Mouse (Mus musculus): ENCODE measurements at regions not wholly inside any gene's neighbourhood (a gene's known extent, or its start where the extent isn't known, plus 50 kb on each side); places are given as distances from the start of the nearest gene placed in this dataset.
"Not testable (repeated sequence)": the region's sequence is repeated elsewhere in the genome, so short reads cannot be mapped to it uniquely, and the experiment has no call there.

DNA sequence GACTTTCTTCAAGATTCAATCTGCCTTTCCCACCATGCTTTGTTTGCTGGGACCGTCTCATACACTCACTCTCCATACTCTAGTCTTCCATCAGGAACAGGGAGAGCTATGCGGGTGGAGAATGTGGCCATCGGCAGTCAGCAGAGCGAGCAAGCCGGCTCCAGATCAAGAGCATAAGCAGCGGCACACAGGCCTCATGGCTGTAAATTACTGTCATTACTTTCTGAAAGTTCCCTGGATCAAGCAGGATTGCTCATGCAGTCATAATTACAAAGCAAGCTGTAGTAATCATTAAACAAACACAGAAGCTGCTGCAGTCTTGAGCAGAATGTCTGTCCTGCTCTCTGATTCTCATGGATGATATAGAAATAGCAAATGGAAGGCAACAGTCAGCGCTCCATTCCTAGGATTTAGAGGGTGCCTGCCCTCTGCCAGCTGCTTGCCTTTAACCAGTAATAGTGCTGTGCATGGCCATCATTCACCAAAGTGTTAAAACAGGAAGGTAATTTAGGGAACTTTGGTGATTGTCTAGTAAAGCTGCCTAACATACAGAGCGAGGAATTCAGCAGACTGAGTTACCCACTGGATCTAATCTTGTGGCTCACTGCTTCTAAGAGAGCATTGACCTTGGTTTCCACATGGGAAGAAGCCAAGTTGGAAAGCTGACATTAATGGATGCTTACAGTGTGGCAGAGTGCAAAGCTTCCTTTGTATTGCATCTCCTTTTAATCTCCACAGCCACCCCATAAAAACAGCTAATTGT, 298.2 kb downstream of the 1190002N15Rik start:
- peak; percentile 5 for DNase-seq

DNA sequence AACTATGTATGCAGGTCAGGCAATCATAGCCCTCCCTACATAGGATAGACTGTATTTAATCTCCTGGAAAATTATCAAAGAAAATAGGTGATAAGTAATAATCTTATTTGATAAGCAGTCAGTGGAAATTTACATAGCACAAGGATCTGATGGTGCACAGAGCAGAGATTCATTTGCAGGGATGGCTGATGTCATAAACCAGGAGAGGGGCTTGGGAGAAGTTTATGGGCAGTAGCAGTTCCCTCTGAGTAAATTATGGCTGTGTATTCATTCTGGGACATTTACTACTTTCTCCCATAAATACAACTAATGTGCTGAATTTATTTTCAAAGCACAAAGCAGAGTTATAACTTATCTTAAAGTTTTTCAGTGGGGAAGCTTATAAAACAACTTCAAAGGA, 299.3 kb downstream of the 1190002N15Rik start:
- DNase-seq = no peak

DNA sequence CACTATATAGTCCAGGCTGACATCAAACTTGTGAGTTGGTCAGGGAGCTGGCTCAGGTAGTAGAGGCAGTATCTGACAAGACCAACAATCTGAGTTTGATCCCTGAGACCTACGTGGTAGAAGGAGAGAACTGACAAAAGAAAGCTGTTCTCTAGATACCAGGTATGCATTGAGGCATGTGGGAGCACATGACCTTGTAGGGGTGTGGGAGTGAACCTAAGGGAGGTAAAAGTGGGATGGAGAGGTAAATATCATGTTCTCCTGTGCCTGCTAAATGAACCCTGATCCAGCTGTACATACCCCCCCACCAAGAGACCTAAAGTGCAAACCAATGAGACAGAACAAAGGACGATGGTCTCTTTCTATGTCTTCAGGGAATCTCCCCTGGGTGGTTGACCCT, 308.3 kb downstream of the 1190002N15Rik start:
- no peak for DNase-seq

DNA sequence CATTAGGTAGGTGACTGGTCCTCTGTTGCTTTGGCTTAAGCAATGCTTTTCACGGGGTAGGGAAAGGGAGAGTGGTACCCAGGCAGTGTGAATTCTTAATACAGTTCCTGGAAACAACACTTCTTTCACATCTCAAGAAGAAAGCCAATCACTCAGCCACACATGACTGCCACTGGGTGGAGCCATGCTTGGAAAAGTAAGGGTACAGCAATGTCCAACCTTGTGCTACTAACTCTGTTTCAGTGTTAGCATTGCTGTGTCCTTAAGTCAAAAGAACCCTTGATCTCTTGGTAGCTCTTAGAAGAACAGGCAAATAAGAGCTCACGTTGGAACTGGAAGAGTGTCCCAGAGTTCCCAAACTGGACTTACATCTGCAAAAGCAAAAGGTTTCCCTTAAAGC, 318.8 kb downstream of the 1190002N15Rik start:
- no peak for DNase-seq

DNA sequence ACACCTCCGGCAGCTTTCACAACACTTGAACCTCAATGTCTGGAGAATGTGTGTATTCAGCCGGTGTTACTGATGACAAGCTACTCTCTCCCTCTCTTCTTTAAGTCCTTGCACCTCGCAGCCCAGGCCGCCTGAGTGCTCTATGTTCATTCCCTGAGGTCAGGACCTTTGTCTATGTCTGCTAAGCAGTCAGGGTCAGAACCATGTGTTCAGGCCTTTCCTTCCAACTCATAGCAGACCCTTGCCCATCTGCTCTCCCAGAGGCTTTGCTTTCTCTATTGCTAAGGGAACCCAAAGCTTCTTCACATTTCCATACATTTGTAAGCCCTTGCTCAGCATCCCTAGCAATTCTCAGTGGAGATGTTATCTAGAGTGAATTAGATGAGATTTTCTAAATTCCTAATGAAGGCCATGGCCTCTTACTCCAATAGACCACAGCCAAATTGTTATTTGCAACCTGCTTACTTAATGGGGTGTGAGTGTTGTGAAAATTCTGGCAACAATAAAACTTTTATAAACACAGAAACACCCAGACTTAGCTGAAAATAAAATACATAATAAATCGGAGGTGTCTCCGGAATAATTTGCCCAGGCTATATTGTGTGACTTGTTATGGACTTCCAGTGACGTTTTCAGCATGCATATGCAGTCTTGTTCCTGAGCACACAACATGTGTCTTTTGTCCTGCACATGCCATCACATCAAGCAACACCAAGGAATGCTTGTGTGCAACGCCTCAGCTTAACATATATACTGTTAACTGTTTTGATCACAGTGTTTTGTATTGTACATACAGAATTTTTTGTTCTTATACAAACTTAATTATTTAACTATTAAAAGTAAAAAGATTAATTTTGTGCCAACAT, 321.2 kb downstream of the 1190002N15Rik start:
- no peak for DNase-seq

DNA sequence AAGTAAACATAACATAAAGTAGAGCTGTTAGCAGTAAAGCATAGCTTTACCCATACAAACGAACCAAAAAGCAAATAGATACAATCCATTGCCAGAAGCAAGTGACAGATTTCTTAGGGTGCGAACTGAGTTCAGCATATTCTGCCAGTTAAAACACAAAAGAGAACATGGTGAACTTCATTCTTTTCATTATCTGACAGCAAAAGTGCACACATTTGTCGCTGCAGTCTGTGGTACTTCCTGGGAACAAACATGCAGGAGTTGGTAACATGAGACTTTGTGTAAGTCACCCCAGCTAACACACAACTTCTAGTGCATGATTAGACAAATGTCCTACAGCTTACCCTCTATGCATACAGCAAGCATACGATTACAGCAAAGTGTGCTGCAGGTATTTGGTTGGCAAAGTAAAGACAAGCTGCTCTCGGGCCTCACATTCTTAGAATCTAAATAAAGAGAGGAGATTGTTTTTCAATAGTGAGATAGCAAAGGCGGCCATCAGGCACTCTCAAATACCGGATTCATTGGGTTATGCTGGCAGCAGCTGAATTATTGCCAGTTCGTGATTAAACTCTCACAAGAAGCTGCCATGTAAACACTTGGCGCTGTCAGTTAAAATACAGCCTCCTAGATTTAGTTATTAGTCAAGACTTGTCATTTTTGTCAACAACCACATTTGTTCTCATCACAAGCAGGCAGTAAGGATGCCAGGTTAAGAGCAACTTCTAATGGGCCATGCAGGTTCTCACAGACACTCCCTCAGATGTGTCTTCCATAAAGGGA, 327.2 kb downstream of the 1190002N15Rik start:
- DNase-seq = no peak

DNA sequence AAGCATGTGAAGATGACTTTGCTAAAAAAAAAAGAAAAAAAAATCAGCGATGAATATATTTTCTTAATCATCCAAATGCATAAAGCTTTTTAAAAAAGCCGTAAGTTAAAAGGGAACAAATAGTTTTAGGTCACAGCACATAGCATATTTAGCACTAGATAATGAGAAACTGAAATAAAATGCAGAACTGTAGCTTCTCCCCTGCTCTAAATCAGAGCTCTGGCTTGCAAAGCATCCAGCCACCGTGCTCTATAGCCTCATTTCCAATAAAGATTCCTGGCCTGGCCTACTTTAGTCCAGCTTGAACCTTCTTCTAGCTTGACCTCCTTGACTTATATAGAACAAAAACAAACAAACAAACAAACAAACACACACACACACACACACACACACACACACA, 328.9 kb downstream of the 1190002N15Rik start:
- no peak for DNase-seq

DNA sequence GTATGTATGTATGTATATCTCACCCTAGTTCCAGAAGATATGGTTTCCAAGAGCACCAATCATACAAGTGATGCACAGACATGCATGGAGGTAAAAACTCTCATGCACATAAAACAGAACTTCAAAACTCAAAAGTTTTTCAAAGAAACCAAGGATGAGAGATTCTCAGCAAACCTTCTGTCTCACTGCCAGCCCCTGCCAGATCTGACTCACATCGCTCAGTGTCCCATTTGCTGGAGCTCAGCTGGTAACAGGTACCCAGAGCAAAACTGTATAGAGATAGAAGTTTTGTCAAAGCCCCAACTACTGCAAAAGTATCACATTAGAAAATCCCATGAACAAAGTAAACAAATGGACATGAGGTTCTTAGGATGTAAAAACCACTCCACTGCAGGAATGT, 337.0 kb downstream of the 1190002N15Rik start:
- no peak for DNase-seq

DNA sequence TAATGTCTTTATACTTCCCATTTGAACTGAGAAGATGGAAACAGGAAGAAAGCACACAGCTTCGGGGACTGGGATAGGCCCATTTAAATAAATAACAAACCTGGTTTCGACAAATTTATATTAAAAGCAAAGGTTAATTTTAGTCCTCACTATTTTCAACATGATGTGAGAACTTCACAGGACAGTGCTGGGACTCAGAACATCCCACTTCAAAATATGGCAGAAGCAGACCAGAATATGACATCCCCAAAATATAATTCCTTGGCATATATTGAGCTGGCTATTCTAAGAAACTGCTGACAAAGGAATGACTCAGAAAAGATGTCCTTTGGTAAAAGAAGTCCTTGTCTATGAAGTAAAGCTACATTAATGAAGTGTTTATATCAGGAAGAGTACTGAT, 338.0 kb downstream of the 1190002N15Rik start:
- no peak for DNase-seq

DNA sequence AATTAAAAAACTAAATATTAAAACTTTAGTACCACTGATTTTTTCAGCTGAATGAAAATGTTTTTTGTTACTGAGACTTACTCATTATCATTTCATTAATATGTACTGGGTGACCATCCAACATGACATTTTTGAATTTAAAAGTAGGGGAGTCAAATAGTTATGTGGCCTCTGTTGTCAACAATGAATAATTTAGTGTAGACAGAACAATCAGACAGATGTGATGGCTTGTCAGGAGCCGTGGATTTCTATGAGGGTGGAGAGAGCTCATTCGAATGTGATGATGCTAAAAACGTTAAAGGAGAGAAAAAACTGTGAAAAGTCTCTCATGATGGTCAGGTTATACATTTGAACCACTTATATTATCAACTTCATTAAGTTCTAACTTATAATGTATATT, 346.8 kb downstream of the 1190002N15Rik start:
- DNase-seq = no peak

DNA sequence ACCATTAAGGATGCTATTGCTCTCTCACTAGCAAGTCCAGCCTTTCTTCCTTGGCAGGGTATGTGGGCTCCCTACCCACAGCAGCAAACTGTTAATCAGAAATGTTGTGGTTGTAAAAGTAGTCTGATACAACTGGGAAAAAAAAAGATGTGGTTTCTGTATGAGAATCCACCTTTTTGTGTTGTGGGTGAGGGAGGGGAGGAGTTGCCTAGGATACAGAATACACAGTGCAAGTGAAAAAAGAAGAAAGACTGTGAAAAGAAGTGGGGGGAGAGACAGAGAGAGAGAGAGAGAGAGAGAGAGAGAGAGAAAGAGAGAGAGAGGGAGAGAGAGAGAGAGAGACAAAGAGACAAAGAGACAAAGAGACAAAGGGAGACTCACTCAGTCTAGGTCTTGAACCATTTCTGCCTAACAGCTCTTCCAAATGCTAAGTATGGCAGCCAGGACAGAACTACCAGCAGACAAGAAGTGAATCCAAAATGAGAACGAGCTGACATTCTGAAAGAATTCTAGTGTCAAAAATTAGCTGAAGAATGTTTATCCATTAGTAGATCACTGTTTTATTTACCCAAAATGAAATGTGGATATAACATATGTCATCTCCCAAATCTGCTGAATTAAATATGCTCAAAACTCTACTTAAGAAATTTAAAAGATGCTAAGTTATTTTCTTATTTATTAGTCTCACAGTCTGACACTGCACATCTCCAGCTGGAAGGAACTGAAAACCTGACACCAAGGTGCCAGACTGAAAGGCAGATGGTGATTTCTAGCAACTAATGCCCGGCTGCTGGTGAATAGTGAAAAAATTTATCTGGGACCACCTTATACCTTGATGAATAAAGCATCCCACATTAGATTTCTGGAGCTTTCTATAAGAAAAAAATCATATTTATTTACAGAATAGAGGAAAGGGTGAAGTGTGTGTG, 347.7 kb downstream of the 1190002N15Rik start:
- no peak for DNase-seq

DNA sequence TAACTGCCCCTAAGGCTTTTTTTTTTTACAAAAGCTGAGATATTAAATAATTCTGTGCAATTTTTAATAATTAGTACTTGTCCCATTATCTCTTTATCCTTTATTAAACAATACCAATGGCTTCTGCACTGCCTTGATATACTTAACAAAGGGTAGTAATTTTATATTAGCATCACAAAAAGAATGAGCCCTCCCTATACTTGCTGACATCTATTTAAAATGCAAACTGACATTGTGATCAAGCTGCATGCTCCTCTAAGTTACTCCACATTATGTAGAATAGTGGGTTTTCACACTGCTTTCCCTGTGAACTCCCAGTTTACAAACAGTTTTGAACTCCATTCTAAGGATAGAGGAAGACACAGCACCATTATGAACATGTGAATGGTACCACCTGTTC, 349.8 kb downstream of the 1190002N15Rik start:
- DNase-seq = no peak

DNA sequence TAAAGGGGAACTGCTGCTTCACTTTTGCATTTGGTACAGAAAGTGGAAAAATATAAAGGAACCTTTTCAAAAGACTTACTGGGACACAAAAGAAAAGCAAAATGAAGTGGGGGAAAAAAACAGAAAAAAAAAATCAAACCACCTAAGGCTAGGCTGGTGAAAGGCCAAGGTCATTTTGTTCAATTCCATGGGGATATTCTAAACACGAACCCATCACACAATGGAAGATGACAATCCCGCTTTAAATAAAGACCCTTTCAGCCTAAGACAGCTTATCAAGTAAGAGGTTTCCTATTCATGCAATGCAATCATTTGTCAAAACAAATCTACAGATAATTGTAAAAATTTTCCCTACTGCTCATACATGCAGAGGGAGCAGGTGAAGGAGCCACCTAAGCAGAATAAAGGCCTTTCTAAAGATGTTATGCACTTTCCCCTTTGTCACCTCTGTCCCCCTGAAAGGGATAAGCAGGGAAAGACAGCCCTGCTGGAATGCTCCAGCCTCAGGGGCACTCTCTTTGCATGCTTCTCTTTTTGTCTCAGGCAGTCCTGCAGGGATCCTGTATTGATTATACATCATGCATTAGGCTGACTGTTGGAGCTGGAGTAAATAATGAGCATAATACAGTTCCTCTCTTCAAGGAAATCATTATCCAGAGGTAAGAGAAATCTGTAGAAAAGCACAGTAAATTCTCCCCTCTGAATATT, 367.8 kb downstream of the 1190002N15Rik start:
- DNase-seq = no peak

DNA sequence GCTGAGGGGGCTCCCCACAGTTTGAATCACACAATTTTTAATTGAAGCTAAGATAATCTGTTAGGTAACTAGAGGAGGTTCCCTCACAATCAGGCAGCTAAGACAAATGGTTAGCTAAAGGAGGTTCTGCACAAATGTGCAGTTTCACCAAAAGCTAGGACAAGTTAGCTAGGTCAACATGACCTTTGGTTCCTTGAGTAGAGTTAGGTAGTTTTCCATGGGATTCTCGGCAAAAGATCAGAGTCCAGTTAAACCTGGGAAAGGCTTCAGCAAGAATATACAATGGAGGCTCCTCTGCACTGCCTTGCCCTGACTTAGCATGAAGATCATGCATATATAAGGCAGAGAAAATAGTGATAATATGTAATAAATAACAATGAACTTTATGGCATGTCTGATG, 374.2 kb downstream of the 1190002N15Rik start:
- DNase-seq = no peak

DNA sequence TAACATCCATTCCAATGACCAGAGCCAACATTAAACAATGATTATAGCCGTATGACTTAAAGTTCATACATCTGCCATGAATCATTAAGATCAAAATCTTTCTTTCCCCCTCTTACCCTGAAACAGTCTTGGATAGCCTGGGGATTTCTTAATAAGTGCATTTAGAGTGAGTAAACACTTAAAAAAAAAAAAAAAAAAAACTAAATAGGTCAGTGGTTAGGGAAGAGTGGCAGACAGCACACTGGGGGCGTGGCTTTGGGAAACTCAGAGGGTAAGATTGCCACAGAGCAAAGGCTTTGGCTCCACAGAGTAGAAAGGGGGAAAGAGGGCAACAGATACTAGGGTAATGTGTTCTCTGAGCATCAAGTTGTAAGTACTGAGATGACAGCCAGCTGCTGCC, 382.3 kb downstream of the 1190002N15Rik start:
- DNase-seq = no peak

DNA sequence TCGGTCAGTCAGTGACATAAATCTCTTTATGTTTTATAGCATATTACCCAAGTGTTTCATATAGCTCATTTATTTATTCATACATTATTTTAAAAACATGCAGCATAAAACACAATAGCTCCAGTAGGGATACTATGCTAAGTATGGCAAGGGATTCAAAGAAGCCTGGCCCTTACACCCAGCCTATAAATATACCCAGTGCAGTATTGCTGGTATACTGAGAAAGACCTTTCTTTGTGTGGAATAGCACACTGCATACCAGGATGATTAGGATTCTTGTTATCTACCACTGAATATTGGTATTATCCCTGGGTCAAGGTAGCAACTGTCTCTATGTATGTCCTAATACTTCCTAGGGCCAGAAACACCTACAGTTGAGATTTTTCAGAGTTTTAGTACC, 389.4 kb downstream of the 1190002N15Rik start:
- DNase-seq = no peak

DNA sequence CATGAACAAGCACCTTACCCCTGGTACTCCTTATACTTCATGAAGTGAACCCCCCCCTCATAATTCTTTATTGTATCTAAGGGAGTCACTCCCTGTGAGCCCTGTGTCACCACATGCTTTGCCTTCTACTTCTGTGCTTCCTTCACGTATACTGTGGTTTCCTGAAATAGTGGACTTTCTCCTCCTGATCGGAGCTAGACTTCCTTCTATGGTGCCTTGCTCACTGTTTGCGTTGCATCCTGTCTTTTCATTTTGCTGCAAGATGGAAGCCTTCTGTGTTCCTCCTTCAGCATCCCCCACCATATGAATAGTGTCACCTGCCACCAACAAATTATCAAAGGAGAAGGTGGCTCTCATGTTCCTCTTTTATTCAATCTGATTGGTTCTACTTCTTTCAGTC, 391.1 kb downstream of the 1190002N15Rik start:
- DNase-seq = no peak

DNA sequence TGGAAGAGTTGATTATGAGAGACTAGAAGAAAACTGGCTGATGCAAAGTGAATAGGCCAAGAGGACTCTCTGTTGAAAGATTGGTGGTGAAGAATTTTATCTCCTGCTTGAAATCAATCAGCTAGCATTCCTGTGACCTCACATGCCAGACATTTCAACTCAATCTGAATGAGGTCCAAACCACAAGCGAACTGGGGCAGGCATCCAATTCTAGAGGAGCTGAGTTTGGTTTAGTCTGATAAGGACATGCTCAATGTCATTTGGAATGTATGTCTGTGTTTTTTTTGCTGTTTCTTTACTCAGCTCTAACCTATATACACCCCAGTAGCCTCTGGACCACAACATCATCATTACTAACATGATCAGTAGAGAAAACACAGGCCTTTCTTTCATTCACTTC, 401.4 kb downstream of the 1190002N15Rik start:
- DNase-seq = no peak

DNA sequence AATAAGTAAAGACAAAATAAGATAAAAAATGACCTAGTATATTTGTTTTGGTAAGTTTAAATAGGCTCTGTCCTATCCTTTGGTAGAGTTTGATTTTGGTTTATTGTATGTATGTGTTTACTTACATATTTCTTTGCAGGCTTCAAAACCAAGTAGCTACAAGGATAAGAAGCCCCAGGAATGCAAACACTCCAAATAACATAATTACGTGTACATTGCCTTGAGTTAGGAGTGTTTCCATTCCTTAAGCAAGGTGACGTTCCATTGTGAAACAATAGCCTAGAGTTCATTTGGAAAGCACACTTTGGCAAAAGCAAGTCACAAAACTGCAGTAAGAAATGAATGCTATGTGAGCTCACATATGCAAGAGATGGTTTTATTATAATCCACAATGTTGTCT, 404.2 kb downstream of the 1190002N15Rik start:
- no peak for DNase-seq

DNA sequence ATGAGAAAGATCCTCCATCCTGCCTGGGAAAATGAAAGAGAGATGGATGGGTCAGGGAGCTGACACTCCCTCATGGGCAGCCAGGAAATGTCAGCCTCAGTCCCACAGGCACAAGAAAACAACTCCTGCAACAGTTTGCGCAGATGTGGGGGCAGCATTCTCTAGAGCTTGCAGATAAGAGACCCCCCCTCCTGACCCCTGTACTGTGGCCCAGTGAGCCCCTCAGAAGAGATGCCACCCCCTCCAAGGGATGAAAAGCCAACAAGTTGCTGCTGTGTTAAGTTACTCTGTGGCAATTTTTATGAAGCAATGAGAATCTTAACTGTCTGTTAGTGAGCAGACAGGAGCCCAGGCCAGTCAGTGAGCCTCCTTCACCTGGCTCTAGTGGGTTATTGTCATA, 406.5 kb downstream of the 1190002N15Rik start:
- no peak for DNase-seq

DNA sequence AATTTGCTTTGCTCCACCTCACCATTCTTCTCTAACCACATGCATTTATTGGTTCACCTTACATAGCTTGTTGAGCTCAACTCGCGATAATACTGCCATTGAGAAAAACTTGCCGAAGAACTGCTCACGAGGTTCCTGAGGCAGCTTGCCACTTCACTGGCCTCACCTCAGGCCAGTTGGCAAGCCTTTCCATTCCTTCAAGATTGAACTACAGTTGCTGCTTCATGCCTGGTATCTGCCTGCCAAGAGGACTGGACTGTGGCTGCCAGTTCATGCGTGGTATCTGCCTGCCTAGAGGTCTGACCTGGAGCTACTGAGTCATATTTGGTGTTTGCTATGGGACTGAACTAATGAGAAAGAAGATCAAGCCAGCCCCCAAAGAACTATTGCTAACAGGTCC, 420.9 kb downstream of the 1190002N15Rik start:
- no peak for DNase-seq

DNA sequence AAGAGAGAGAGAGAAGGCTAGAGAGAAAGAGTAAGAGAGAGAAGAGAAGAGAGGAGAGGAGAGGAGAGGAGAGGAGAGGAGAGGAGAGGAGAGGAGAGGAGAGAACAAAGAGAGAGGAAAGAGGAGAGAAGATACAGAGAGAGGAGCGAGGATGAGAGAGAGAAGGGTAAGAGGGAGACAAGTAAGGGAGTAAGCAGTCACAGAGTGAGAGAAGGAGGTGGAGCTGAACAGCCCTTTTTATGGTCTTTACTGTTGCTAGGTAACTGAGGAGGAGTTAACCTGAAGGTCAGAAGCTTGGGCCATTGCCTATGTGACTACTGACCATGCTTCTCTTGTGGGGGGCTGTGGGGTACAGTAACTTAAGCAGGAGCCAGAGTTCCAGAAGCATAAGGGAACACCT, 430.2 kb downstream of the 1190002N15Rik start:
- not testable (repeated sequence) for DNase-seq
